Mouse (Mus musculus): ENCODE measurements around the gene Hpcal4. TPM values are rescaled to one million over a fixed set of nuclear protein-coding genes. Genes with fewer than 3 reads are reported as not detected.
"Not testable (repeated sequence)": the region's sequence is repeated elsewhere in the genome, so short reads cannot be mapped to it uniquely, and the experiment has no call there.

Gene Hpcal4
- 100 to 1,000 TPM; 476 to 553 TPM for total RNA-seq (2021)
- long read RNA-seq, full-length matches to known transcripts, result 891 of 1,107 reads
- long read RNA-seq, partial matches to known transcripts, result 207 of 1,107 reads
- long read RNA-seq, other reads (novel, unspliced or antisense), result 9 of 1,107 reads

- peak in 1 of 2 experiments; percentile 54 for DNase-seq (ENCODE audit: low spot score in 2 of 2)
These were observed at the start of gene Hpcal4 for GRCm38 (mm10) chr4:123182328-123183238. Gene Hpcal4 (plus strand): TSS chr4:123183227.

DNA sequence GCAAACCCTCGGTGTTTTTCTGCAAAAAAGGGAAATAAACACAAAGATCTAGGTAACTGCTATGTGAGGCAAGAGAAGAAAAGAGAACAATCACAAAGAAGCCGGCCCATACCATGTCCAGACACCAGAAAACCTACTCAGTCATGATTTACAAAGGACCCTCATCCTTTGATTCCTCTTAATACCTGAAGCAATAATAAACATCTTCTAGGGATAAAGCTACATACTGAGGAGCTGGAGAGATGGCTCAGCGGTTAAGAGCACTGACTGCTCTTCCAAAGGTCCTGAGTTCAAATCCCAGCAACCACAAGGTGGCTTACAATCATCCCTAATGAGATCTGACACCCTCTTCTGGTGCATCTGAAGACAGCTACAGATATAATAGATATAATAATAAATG, 45.5 kb upstream of the Hpcal4 start:
- no peak for DNase-seq (ENCODE audit: low spot score in 2 of 2)

GRCm38 (mm10) chr4:123139513-123140154, 43.4 kb upstream of the Hpcal4 start, which contains the start of gene Ppie:
Gene Ppie (minus strand): TSS chr4:123139951.
- DNase-seq (ENCODE audit: low spot score in 2 of 2), result peak; percentile 53 to 73

DNA sequence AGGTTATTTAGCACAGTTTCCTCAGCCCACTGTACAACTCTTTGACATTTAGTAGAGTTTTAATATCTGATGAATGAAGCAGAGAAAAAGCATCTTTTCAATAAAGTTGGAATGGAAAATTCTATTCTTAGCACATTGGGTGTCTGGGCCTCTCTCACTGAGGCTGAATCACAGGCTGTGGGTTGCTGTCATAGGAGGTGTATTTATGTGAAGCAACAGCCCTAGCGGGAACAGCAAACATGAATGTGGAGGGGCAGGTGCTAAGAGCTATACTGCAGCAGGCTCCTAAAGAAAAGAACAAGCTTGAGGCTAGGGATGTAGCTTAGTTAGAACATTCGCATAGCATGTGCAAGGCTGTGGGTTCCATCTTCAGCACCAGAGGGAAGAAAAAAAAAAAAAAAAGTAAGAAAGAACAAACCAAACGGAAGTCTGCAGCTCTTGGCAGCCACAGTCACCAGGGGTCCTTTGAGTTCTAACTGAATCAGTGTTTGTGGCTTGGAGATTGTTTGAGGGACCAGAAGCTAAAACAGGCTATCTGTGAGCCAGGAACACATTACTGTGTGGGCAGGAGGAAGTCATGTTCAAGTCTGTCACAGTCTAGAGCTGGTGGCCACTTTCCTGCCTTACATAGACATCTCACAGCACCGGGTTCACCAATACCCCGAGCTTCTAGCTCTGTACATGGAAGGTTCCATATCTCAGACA, 35.4 kb upstream of the Hpcal4 start:
- DNase-seq (ENCODE audit: low spot score in 2 of 2), result peak; percentile 28 to 54

DNA sequence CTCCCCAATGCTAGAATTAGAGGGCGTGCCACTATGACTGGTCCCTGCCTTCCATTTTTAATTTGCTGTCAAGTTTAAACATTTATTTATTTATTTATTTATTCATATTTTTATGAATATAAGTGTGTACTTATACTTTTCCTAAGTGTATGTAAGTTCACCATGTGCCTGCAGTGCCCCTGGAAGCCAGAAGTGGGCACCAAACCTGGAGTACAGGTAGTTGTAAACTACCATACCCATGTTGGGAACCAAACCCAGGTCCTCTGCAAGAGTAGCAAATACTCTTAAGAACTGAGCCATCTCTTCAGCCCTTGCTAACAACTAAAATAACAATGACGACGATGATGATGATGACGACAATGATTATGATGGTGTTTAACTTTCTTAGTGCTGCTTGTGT, 31.0 kb upstream of the Hpcal4 start:
- no peak for DNase-seq (ENCODE audit: low spot score in 2 of 2)

DNA sequence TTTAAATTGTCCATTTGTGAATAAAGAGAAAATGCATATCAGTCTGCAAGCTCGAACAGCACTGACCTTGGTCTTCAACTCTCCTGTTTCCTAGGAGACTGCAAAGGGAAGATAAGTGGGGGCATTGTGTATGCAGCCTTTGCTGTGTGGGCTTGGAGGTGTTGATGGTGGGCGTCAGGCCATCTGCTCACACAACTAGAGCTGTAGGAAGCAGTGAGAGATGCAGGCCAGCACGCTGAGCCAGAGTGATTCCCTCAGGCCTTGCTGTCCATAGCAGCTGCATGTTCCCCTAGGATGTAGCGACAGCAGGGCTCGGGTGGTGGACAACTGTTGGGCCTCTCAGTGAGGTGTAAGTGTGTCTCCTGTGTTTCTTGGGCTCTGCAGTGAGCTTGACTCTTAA, 30.1 kb upstream of the Hpcal4 start:
- DNase-seq (ENCODE audit: low spot score in 2 of 2), result peak; percentile 71 to 87

DNA sequence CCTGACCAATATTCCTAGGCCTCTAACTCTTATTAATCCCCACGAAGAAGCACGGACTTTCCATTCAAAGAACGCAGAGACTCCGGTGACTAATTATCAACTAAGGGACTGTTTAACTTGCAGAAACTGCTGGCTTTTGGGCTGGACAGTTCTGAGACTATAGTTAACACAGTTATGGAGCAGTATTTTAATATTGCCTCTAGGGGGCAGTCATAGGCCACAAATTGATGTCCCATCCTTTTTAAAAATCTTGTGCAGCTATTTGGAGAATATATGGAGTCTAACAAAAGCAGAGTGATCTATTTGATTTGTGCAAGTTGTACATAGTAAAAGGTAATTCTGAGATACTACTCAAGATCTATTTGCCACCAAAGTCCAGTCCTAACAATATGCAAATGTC, 28.0 kb upstream of the Hpcal4 start:
- peak in 1 of 2 experiments; percentile 79 for DNase-seq (ENCODE audit: low spot score in 2 of 2)

GRCm38 (mm10) chr4:123155427-123155826, 27.6 kb upstream of the Hpcal4 start:
- DNase-seq (ENCODE audit: low spot score in 2 of 2), result no peak

DNA sequence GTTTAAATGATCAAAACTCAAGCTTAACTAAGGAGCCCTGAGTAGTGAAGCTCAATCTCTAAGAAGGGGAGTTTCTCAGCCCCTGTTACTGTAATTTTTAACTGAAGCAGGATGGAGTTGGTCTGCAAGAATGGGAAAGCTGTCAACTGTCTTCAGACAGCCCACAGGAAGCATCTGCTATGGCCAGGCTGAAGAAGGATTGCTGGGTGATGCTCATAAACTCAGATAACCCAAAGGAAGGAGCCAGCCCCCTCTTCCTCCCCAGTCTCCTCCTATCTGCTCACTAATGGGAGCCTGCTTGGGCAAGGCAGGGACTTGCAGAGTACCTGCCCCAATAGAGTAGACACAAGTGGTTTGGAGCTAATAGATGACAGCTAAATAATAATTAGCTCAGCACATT, 27.2 kb upstream of the Hpcal4 start:
- no peak for DNase-seq (ENCODE audit: low spot score in 2 of 2)

- no peak for DNase-seq (ENCODE audit: low spot score in 2 of 2)
These were observed 22.5 kb upstream of the Hpcal4 start for GRCm38 (mm10) chr4:123160571-123160970.

GRCm38 (mm10) chr4:123161251-123161650, 21.8 kb upstream of the Hpcal4 start:
- not testable (repeated sequence) for DNase-seq (ENCODE audit: low spot score in 2 of 2)

DNA sequence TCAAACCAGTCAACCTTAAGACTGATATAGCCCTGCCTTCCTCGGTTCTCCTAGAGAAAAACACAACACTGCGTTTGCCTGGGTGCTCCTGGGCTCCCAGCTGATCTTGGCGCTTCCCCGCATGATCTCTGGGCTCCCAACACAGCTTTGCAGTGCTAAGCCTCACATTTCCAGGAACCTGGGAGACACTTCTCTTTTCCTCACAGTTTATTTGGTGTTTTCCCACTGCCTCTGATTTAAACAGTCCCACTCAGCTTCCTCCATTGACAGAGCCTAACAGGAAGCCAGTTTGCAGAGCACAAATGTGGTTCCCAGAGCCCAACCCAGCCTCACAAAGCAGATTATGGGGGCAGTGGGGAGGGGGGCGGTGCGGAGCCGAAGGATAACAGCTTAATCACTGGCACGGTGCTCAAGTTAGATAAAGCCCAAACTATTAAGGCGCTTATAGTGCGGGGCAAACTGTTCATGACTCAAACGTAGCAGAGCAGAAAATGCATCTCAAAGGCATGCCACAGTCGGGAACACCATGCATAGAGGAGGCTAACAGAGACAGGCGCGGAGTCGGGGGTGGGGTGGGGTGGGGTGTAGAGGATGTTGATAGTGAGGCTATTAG, 20.6 kb upstream of the Hpcal4 start:
- DNase-seq (ENCODE audit: low spot score in 2 of 2), result peak in 1 of 2 experiments; percentile 32

DNA sequence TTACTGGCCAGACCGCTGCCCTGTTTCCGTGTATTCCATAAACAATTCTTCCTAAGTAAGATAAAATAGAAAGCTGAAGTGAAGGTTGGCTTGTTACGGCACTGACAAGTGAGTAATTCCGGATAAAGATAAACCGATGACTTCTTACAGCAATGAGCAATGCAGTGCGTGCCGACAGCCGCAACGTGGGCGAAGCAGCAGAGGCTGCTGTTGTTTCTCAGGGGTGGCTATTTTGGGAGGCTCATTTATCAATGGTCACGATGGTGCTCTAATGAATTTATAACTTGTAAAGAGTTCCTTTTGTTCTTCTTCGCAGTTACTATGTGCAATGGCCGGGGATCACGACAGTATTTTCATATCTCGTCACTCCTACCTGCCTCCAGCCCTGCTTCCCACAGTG, 18.9 kb upstream of the Hpcal4 start:
- peak; percentile 68 to 78 for DNase-seq (ENCODE audit: low spot score in 2 of 2)

DNA sequence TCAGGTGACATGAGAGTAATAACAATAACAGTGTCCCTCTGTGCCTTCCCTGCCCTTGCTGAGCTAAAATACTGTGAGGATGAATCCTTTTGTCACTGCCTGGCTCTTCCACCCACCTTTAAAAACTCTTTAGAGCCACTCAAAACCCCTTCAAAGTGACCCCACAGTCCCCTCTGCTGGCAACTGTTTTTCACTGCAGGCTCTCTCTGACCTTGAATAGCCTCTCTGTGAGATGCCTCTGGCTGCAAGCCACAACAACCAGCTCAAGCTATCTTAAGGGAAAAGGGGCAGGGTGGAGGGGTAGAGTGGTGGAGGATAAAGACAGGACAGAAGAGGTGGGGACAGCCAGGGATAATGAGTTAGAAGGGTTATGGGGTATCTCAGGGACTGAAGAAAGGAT, 11.2 kb upstream of the Hpcal4 start:
- DNase-seq (ENCODE audit: low spot score in 2 of 2), result no peak

GRCm38 (mm10) chr4:123183239-123184056, 421 bp downstream of the Hpcal4 start:
- peak; percentile 93 to 94 for DNase-seq (ENCODE audit: low spot score in 2 of 2)

- DNase-seq (ENCODE audit: low spot score in 2 of 2), result peak in 1 of 2 experiments; percentile 72
These were observed 1.8 kb downstream of the Hpcal4 start for GRCm38 (mm10) chr4:123184816-123185215.

GRCm38 (mm10) chr4:123192336-123192735, 9.3 kb downstream of the Hpcal4 start:
- DNase-seq (ENCODE audit: low spot score in 2 of 2), result peak in 1 of 2 experiments; percentile 61

DNA sequence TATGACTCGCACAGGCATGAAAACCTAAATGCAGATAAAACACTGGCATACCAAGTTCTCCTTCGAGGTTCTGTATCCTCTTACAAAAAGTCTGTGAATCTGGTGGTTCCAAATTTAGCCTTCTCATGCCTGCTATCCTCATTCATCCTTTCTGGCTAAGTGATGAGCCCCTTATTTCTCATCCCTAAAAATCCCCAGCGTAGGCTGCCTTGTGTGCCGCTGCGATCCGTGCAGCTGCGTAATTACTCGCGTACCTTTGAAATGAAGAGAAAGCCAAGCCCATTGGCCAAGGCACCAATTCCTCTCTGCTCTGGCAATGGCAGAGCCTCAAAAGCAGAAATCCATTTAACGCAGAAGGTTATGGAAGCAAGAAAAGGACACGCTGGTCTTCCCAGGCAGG, 10.8 kb downstream of the Hpcal4 start:
- DNase-seq (ENCODE audit: low spot score in 2 of 2), result no peak

GRCm38 (mm10) chr4:123196695-123197094, 13.7 kb downstream of the Hpcal4 start:
- no peak for DNase-seq (ENCODE audit: low spot score in 2 of 2)

GRCm38 (mm10) chr4:123200771-123201185, 17.8 kb downstream of the Hpcal4 start:
- DNase-seq (ENCODE audit: low spot score in 2 of 2), result peak in 1 of 2 experiments; percentile 75

Data from layer of hippocampus, adult 18-20 months (tissue).